Mouse (Mus musculus) gastrocnemius, adult 18-20 months (tissue): ENCODE measurements around the gene Ano5. TPM values are rescaled to one million over a fixed set of nuclear protein-coding genes. Genes with fewer than 3 reads are reported as not detected.

Source experiments
- DNase-seq: peaks from one replicate; pipeline ENCODE4 v3.0.0; 2021; ENCODE audit warnings: low spot score
- total RNA-seq, 2 experiments: library from RNA; stranded (reverse); gene quantifications; 2 replicates each; pipeline ENCODE4 v1.2.3; 2021

Ano5 gene
- total RNA-seq, 2 experiments from 2014 or later, result 80.6 to 114 TPM

DNA sequence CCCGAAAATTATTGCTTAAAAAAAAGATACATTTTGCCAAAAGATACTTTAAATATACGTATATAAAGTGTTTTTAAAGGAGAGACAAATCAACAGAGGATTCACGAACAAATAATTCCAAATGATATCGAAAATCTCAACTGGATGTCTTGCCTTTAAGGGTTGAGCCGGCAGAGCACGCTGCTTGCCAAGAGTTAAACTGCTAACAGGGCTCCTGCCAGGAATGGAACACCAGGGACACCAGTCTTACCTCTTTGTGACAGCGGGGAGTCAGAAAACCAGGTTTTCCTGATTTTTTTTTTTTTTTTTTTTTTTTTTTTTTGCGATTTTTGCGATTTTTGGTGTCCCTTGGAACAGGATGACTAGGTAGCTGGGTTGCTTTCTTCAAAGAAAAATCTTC is 117.5 kb downstream of the Ano5 start:
- no peak for DNase-seq

GRCm38 (mm10) chr7:51629206-51629605 is 118.4 kb downstream of the Ano5 start:
- DNase-seq, result no peak

DNA sequence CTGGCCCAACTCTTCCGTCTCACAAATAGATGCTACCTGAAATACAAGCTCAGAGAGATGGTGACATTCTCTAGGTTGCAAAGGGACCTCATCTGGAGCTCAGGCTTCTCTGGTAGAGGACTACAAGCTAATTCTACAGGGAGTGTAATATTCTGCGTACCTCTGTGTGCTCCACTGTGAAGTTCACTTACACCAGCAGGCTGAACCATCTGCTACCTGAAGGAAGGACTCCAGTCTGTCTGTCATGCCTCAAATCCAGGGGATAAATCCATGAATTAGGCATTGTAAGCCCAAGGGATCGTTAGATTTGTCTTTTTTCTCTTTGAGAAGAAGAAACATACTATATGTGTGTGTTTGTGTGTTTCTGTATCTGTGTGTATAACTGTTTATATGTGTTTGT is 120.3 kb downstream of the Ano5 start:
- DNase-seq, result no peak

DNA sequence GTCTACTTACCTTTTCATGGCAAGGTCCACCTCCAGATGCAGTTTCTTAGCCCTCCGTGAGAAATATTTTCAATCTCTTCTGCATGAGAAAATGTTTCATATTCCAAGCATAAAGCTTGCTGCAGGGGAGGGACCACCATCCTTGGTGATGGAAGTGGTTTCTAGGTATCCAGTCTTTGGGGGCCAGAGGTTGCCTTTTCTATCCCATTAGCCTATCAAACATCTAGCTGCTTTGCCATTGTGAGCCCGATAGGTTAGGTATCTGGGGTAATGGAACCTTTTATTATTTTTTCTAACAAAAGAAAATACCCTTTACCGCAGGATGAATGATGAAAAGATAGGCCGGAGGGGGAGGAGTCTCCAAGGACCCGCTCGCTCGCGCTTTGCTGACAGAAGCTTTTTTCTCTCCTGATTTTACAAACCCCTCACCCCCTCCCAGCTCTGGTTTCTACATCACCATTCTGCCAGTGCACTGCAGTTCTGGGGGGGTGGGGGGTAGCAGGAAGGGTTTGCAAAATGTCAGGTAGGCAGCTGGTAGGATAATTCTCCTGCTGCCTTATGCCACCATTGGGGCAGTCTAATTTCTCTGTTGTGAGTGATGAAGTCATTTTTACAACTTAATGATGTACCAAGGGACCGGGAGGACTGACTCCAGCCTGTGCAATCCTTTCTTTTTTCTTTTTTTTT is 121.9 kb downstream of the Ano5 start:
- DNase-seq, result no peak

GRCm38 (mm10) chr7:51633230-51633844 is 122.5 kb downstream of the Ano5 start:
- DNase-seq, result no peak

Other genes starting within 250 kb of the Ano5 start
- gene Slc17a6, start 111.0 kb downstream of the Ano5 start, total RNA-seq, result not detected